Mouse (Mus musculus): Measurements from ENCODE around the gene Sla2. TPM values are rescaled to one million over a fixed set of nuclear protein-coding genes. Genes with fewer than 3 reads are reported as not detected.
"Not testable (repeated sequence)": the region's sequence is repeated elsewhere in the genome, so short reads cannot be mapped to it uniquely, and the experiment has no call there.

Sla2 gene
- polyA plus RNA-seq, 1 experiment from 2014 or later, result not detected

DNA sequence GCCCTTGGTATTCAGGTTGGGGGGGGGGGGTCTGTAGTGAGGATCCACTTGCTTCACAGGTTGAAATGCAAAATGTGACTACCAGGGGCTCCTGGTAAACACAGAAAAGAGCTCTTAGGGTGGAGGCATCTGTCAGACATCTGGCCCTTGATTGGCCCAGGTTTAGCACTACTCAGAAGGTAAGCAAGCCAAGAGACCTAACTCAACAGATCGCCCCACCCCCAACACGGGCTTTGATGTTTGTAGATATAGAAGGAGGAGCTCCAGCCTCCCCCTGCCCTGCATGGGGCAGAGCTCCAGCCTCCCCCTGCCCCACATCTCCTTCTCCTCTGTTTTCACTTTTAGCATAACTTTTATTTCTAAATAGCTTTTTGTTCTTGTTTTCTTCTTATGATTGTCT is 32.8 kb upstream of the Sla2 start:
- 61% methylated on average over 2 of the region's 2 CpGs for WGBS
- Histone ChIP-seq H3K27ac (replicated peaks) (no peak overlapping the region), H3K27me3 (no peaks in the 10 kb centered on the region), H3K4me2 (no peak overlapping the region), H3K4me3 (no peak overlapping the region), H3K9ac (no peak overlapping the region), H3K9me3 (no peaks in the 10 kb centered on the region), H3K4me1 (replicated peaks) (no peaks in the 10 kb centered on the region), H3K36me3 (no peaks in the 10 kb centered on the region)
- no peak for ATAC-seq (ENCODE audit: low read depth)

DNA sequence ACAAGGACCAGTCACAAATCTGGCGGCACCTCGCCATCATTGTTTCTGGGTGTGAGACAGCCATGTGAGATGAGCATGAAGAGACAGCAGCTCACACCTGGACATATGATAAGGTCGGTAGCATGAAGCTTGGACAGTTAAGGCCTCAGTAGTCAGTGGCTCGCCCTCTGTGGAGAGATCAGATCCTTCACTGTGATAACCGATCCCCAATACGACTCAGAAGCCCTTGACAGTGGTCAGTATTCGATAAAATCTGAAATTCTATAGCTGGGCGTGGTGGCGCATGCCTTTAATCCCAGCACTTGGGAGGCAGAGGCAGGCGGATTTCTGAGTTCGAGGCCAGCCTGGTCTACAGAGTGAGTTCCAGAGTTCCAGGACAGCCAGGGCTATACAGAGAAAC is 32.2 kb upstream of the Sla2 start:
- H3K27me3 ChIP-seq; H3K36me3 ChIP-seq; H3K4me1 ChIP-seq (replicated peaks); H3K9ac ChIP-seq; H3K27ac ChIP-seq (replicated peaks); H3K9me3 ChIP-seq; ATAC-seq (ENCODE audit: low read depth); H3K4me3 ChIP-seq; H3K4me2 ChIP-seq: not testable (repeated sequence)
- 91% methylated on average over 11 of the region's 11 CpGs for WGBS

DNA sequence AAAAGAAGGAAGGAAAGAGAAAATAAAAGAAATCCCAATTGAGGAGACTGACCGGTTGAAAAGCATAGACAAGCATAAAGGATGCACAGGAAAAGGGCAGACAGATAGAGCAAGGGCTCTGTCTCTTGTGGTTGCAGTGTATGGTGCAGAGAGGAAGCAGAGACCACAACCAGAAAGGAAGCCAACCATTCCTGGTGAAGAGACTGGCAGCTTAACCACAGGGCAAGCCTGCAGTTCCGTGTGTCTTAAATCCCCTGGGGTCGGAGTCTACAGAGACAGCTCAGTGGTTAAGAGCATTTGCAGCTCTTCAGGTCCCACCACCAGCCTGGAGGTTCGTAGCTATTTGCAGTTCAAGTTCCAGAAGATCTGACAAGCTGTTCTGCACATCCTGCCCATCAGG is 31.6 kb upstream of the Sla2 start:
- Histone ChIP-seq H3K9ac (0 out of 2 replicates have a peak overlapping the region, but pooled peaks have one; percentile 12), H3K4me1 (replicated peaks) (no peaks in the 10 kb centered on the region), H3K4me3 (no peak overlapping the region), H3K27me3 (no peaks in the 10 kb centered on the region), H3K9me3 (no peaks in the 10 kb centered on the region), H3K4me2 (no peak overlapping the region), H3K27ac (replicated peaks) (no peak overlapping the region), H3K36me3 (no peaks in the 10 kb centered on the region)
- WGBS, result 76% methylated on average over 4 of the region's 4 CpGs
- ATAC-seq (ENCODE audit: low read depth), result no peak

DNA sequence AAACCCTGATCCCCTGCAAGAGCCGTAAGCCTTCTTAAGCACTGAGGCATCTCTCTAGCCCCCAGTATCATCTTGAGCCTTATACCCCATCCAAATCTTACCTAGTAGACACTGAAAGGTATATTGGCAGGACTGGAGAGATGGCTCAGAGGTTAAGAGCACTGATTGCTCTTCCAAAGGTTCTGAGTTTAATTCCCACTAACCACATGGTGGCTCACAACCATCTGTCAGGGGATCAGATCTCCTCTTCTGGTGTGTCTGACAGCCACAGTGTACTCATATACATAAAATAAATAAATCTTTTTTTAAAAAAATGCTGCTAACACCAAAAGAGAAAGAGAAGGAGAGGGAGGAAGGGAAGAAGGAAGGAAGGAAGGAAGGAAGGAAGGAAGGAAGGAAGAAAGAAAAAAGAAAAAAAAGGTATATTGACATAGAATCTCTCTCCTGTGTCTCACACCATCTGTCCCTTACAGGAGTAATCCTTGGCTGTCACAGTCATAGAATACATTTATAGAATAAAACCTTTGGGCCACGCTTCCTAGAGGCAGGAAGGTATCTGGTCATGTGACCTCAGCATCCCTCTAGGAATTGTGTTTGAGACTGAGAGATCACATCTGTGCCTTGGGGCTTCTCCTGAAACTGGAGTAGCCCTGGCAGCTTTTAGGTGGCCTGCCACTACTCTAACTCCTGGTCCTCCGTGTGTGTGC is 29.6 kb upstream of the Sla2 start:
- Histone ChIP-seq H3K36me3 (no peaks in the 10 kb centered on the region), H3K4me3 (no peak overlapping the region), H3K4me1 (replicated peaks) (no peaks in the 10 kb centered on the region), H3K4me2 (no peak overlapping the region), H3K9ac (no peak overlapping the region), H3K27me3 (no peaks in the 10 kb centered on the region), H3K9me3 (no peaks in the 10 kb centered on the region), H3K27ac (replicated peaks) (no peak overlapping the region)
- WGBS, result 81% methylated on average over 3 of the region's 3 CpGs
- no peak for ATAC-seq (ENCODE audit: low read depth)

DNA sequence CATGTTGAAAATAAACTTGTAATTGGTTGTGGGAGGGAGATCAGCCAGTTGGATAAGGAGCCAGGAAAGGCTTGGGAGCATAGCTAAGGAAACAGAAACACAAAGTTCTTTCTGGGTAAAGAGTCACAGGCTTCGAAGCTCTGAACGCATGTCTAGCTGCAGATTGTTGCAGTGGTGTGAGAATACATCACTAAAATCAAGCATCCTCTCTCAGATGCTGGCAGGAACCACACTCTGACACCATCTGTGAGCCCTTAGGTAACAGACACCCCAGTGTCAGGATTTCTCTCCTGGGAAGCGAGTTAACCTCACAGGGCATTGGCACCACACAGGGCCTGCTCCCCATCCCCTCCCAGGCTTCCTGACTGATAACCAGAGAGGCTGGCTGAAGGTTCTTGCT is 28.6 kb upstream of the Sla2 start:
- no peak overlapping the region for H3K4me2 ChIP-seq
- H3K9me3 ChIP-seq, result no peaks in the 10 kb centered on the region
- H3K4me3 ChIP-seq, result no peak overlapping the region
- H3K36me3 ChIP-seq, result no peaks in the 10 kb centered on the region
- H3K27ac ChIP-seq (replicated peaks), result no peak overlapping the region
- WGBS, result 74% methylated on average over 3 of the region's 3 CpGs
- no peaks in the 10 kb centered on the region for H3K4me1 ChIP-seq (replicated peaks)
- no peak for ATAC-seq (ENCODE audit: low read depth)
- H3K27me3 ChIP-seq, result no peaks in the 10 kb centered on the region
- H3K9ac ChIP-seq, result no peak overlapping the region

DNA sequence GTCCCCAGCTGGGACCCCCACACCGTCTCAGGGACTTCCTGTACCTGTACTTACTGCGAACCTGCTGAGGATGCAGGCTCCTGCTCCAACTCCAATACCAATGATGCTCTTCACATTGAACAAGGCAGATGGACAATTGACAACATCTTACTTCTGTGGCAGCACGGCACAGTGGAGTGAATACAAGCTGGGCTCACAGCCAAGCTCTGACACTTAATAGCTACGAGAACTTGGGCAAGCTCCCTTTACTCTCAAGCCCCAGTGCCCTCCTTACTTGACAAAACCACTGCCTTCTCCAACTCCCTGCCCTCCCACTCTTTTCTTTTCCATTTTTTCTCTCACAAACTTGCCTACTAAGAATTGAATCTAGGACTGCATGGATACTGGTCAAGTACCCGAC is 26.2 kb upstream of the Sla2 start:
- 68% methylated on average over 5 of the region's 5 CpGs for WGBS
- no peak overlapping the region for H3K4me3 ChIP-seq
- no peak overlapping the region for H3K27ac ChIP-seq (replicated peaks)
- no peaks in the 10 kb centered on the region for H3K36me3 ChIP-seq
- no peaks in the 10 kb centered on the region for H3K4me1 ChIP-seq (replicated peaks)
- H3K9me3 ChIP-seq, result no peaks in the 10 kb centered on the region
- ATAC-seq (ENCODE audit: low read depth), result no peak
- no peaks in the 10 kb centered on the region for H3K27me3 ChIP-seq
- H3K4me2 ChIP-seq, result no peak overlapping the region
- no peak overlapping the region for H3K9ac ChIP-seq

DNA sequence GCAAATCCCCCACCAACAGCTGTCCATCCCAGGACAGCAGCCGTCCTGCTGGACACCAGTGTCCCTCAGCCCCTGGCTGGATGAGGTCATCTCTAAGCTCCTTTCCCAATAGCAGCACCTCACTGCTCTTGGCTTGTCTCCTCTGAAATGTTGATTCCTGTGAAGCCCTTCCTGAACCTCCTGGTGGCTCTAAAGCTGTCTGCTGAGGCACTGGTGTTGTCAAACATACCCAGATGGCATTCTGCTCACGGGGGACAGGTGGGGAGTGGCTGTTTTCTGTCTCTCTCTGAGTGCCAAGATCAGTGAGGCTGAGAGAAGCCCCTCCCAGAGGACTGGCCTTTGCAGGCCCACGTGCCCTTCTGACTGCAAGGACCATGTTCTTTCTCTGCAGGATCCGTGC is 18.9 kb upstream of the Sla2 start:
- not testable (repeated sequence) for H3K27me3 ChIP-seq; ATAC-seq (ENCODE audit: low read depth); H3K4me3 ChIP-seq; H3K4me2 ChIP-seq; H3K36me3 ChIP-seq; H3K9ac ChIP-seq; H3K4me1 ChIP-seq (replicated peaks); H3K27ac ChIP-seq (replicated peaks); H3K9me3 ChIP-seq
- WGBS, result 30% methylated on average over 4 of the region's 4 CpGs

DNA sequence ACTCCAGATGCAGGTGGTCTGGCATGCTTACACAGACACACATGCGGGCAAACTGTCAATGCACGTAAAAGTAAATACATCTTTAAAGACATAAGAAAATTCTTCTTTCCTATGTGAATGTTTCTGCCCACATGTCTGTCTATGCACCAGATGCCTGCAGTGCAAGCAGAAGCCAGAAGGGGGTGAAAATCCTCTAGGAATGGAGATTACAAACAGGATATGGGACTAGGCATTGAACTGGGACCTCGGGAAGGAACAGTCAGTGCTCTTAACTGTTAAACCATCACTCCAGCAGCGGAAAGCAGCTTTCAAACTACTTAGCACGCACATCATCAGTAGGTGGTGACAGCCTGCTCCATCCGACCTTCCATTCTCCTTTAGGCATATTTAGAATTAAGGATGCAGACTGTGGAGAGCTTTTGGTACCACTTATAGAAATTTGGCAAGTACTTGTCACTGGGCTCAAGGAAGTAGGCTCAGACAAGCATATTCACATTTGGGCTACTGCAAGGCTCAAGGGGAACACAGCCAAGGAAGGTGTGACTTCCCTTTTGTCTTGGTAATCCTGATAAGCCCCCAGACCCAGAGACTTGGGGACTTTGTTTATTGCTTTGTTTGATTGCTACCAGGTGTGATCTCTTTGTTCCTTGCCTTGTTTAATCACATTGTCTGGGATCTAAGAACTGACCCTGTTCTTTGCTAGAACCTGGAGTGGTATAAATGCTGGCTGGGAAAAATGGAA is 18.2 kb upstream of the Sla2 start:
- WGBS, result 24% methylated on average over 6 of the region's 6 CpGs
- H3K4me3 ChIP-seq, result no peak overlapping the region
- H3K27ac ChIP-seq (replicated peaks), result no peak overlapping the region
- H3K9ac ChIP-seq, result no peak overlapping the region
- ATAC-seq (ENCODE audit: low read depth), result no peak
- no peaks in the 10 kb centered on the region for H3K27me3 ChIP-seq
- H3K36me3 ChIP-seq, result no peaks in the 10 kb centered on the region
- no peak overlapping the region for H3K4me2 ChIP-seq
- H3K4me1 ChIP-seq (replicated peaks), result no peaks in the 10 kb centered on the region
- no peaks in the 10 kb centered on the region for H3K9me3 ChIP-seq

DNA sequence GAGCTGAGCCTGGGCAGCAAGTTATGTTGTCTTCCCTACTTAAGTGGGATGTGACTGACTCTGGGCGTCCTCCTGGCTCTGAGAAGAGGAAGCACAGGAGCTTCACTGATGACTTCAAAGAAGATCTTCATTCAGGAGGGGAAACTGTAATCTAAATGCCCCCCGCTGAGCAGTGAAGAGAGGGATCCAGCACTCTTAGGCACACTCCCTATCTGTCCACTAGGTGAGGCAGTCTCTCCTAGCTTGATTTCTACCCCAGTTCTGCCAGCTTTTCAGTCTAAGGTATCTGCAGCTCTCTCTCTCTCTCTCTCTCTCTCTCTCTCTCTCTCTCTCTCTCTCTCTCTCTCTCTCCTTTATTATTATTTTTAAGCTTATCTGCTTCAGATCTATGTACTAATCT is 16.4 kb upstream of the Sla2 start:
- H3K9me3 ChIP-seq, result no peaks in the 10 kb centered on the region
- no peak overlapping the region for H3K9ac ChIP-seq
- 35% methylated on average over 2 of the region's 2 CpGs for WGBS
- no peak overlapping the region for H3K4me3 ChIP-seq
- no peaks in the 10 kb centered on the region for H3K4me1 ChIP-seq (replicated peaks)
- H3K36me3 ChIP-seq, result no peaks in the 10 kb centered on the region
- no peaks in the 10 kb centered on the region for H3K27me3 ChIP-seq
- no peak for ATAC-seq (ENCODE audit: low read depth)
- H3K27ac ChIP-seq (replicated peaks), result no peak overlapping the region
- H3K4me2 ChIP-seq, result no peak overlapping the region

DNA sequence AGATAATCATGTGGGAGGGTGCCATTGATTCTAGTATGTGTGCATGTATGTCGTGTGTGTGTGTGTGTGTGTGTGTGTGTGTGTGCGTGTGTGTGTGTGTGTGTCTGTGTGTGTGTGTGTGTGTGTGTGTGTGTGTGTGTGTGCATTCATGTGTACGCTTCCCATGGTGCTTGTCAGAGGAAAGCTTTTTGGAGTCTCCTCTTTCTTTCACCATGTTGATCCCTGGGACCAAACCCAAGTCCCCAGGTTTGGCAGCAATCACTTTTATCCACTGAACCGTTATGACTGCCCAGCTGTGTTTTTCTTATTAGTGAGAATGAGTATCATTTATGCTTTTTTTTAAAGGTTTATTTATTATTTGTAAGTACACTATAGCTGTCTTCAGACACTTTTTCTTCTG is 15.4 kb upstream of the Sla2 start:
- H3K27me3 ChIP-seq; H3K9ac ChIP-seq; H3K4me2 ChIP-seq; H3K36me3 ChIP-seq; H3K9me3 ChIP-seq; ATAC-seq (ENCODE audit: low read depth); H3K4me1 ChIP-seq (replicated peaks); H3K4me3 ChIP-seq; H3K27ac ChIP-seq (replicated peaks): not testable (repeated sequence)
- 89% methylated on average over 4 of the region's 4 CpGs for WGBS

DNA sequence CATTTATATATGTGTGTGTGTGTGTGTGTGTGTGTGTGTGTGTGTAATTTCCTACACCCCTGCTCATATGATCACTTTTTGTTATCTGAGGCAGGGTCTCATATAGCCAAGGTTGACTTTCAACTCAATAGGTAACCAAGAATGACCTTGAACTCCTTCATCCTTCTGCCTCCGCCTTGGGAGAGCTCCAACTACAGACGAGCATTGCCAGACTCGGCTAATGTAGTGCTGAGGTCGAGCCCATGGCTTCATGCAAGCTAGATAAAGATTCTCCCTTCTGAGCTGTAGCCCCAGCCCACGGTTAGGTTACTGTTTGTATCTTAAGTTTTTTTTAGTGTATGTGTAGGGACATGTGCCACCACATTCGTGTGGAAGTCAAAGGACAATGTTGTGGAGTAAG is 14.9 kb upstream of the Sla2 start:
- H3K27me3 ChIP-seq, result no peaks in the 10 kb centered on the region
- no peak overlapping the region for H3K27ac ChIP-seq (replicated peaks)
- H3K4me1 ChIP-seq (replicated peaks), result no peaks in the 10 kb centered on the region
- no peak overlapping the region for H3K9ac ChIP-seq
- no peaks in the 10 kb centered on the region for H3K36me3 ChIP-seq
- no peaks in the 10 kb centered on the region for H3K9me3 ChIP-seq
- no peak overlapping the region for H3K4me3 ChIP-seq
- WGBS, result 80% methylated on average over 6 of the region's 6 CpGs
- ATAC-seq (ENCODE audit: low read depth), result no peak
- no peak overlapping the region for H3K4me2 ChIP-seq

DNA sequence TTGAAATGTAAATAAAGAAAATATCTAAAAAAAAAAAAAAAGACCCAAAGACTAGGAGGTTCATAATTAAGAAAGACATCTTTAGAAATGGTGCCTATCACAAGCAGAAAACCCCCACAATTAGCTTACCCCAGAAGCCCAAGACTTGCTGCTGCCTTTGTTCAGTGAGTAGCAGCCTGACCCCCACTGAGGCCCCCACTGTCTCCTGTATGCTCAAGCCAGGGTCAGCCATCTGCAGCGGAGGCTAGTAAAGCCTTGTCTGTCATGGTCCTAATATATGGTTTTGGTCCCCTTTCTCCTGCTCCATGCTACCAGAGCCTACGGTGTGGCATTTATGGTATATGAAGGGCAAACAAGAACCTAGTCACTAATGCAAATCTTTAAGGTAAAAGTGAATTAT is 14.4 kb upstream of the Sla2 start:
- ATAC-seq (ENCODE audit: low read depth), result no peak
- Histone ChIP-seq H3K9ac (no peak overlapping the region), H3K4me3 (no peak overlapping the region), H3K36me3 (no peaks in the 10 kb centered on the region), H3K4me1 (replicated peaks) (no peaks in the 10 kb centered on the region), H3K4me2 (no peak overlapping the region), H3K27me3 (no peaks in the 10 kb centered on the region), H3K27ac (replicated peaks) (no peak overlapping the region), H3K9me3 (no peaks in the 10 kb centered on the region)
- 56% methylated on average over 2 of the region's 2 CpGs for WGBS

DNA sequence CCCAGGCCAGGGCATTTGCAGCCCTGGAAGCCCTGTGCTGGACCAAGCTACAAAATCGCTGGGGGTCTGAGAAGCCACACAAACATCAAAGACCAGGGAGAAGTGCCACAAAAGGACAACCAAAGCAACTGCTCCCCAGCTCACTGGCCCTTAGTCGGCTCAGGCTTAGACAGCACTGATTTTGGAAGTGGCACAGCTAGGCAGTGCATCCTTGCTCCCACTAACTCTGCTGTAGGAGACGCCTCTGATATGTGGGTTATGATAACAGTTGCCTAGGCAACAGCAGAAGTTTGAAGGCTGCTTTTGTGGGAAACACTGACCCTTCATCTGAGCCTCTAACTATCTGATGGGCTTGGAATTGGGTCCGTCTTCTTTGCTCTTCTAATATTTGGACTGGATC is 12.2 kb upstream of the Sla2 start:
- Histone ChIP-seq H3K36me3 (no peaks in the 10 kb centered on the region), H3K4me3 (no peak overlapping the region), H3K9me3 (no peaks in the 10 kb centered on the region), H3K9ac (no peak overlapping the region), H3K4me2 (no peak overlapping the region), H3K27ac (replicated peaks) (no peak overlapping the region), H3K27me3 (no peaks in the 10 kb centered on the region), H3K4me1 (replicated peaks) (no peaks in the 10 kb centered on the region)
- WGBS, result 79% methylated on average over 4 of the region's 4 CpGs
- no peak for ATAC-seq (ENCODE audit: low read depth)
